Mouse (Mus musculus) kidney, adult 2 months (tissue): Measurements from ENCODE around the gene Plekha7.

ENCODE experiments used
- CTCF ChIP-seq: fragments of 200-500 bp; conservative IDR thresholded peaks from 2 replicates; pipeline ENCODE4 v1.5.1; 2011; ENCODE audit warnings: low read depth, mild to moderate bottlenecking, control low read depth, low read length, moderate library complexity, mixed read lengths; ENCODE audit not compliant: insufficient read depth, insufficient read length
- POLR2A ChIP-seq: fragments of 200-500 bp; IDR thresholded peaks from one replicate; pipeline ENCODE4 v1.6.1; 2011; ENCODE audit warnings: low read depth, low read length, control low read depth

- TF ChIP-seq CTCF (no peak), POLR2A (no peak)
Observed at GRCm38 (mm10) chr7:116200951-116201351, 107.2 kb downstream of the Plekha7 start.
